Mouse (Mus musculus) G1E (cell line): ENCODE data around the gene Trmt1.

Experiments used
- CTCF ChIP-seq: IDR thresholded peaks from 2 replicates; pipeline ENCODE4 v1.5.1; 2012; ENCODE audit warnings: low read depth, low read length, inconsistent platforms, mixed read lengths
- GATA1 ChIP-seq: IDR thresholded peaks from 2 replicates; pipeline ENCODE4 v1.6.1; 2012; ENCODE audit warnings: borderline replicate concordance, low read length, inconsistent platforms, mixed read lengths
- GATA2 ChIP-seq: IDR thresholded peaks from 2 replicates; pipeline ENCODE4 v1.6.1; 2012; ENCODE audit warnings: low read depth, low read length, inconsistent platforms, borderline replicate concordance
- TAL1 ChIP-seq: conservative IDR thresholded peaks from 2 replicates; pipeline ENCODE4 v1.6.1; 2012; ENCODE audit warnings: low read depth, low read length, inconsistent platforms, mixed read lengths

- TF ChIP-seq CTCF: no peak
- TF ChIP-seq TAL1: no peak
- TF ChIP-seq GATA2: no peak
- no peak for TF ChIP-seq GATA1
Observed at GRCm38 (mm10) chr8:84637946-84638554, 48.1 kb upstream of the Trmt1 start.
